ENCODE assay signal across 9 mouse cellular contexts in genomic region chr2:166632571-166633361, GRCm38 (mm10).
DNase-seq lines count a peak whose midpoint lies in the region; ATAC-seq and TF ChIP-seq lines count a peak whose summit lies in the region.
"Had no signal": no experiment of that assay in that cellular context is flagged by ENCODE, and none has a peak within 500 bp of the region (broad histone marks: within the 10 kb centered on the region; RNA-seq: fewer than 3 reads in every experiment).

No protein-coding gene starts in this region.

- no peak overlapping the region for H3K4me3 ChIP-seq in midbrain, postnatal 0 days (ENCODE audit: low read depth, low read length)
- H3K4me3 ChIP-seq in midbrain, embryonic 11.5 days (ENCODE audit: low read depth, low read length), result no peak overlapping the region

- no peak overlapping the region for H3K27ac ChIP-seq in midbrain, postnatal 0 days (ENCODE audit: low read depth, low read length)
- H3K27ac ChIP-seq in midbrain, embryonic 11.5 days (ENCODE audit: low read depth, low read length), result no peak overlapping the region

- peak; percentile 45 to 68 for DNase-seq in frontal cortex, postnatal 36 days (ENCODE audit: low spot score in 2 of 2)
- DNase-seq in frontal cortex, postnatal 25 days (ENCODE audit: low spot score in 2 of 2), result no peak
- DNase-seq in midbrain, postnatal 0 days (ENCODE audit: low spot score), result peak; percentile 65
- DNase-seq in midbrain, embryonic 11.5 days (ENCODE audit: low spot score, missing footprints), result no peak
- DNase-seq in cerebellum, adult 9-10 months, result peak; percentile 93
- peak; percentile 75 for DNase-seq in retina, postnatal 1 day
- DNase-seq in heart, postnatal 4 days, result no peak
- no peak for DNase-seq in embryo, embryonic 10.5 days (ENCODE audit: low spot score)
- DNase-seq: lung, adult 2 months had no signal

- H3K4me1 ChIP-seq in midbrain, postnatal 0 days (ENCODE audit: insufficient read depth, low read length), result no peaks in the 10 kb centered on the region
- peaks cover 8% of the 10 kb centered on the region; the same call in 1 of the 2 replicates for H3K4me1 ChIP-seq in midbrain, embryonic 11.5 days (ENCODE audit: control insufficient read depth, insufficient read depth, low read length)

- H3K9ac ChIP-seq in midbrain, postnatal 0 days (replicated peaks; ENCODE audit: low read length, poor library complexity, severe bottlenecking), result no peak overlapping the region
- no peak overlapping the region for H3K9ac ChIP-seq in midbrain, embryonic 11.5 days (ENCODE audit: low read length)

- ATAC-seq in midbrain, postnatal 0 days (ENCODE audit: low FRiP score), result no peak
- no peak for ATAC-seq in midbrain, embryonic 11.5 days (ENCODE audit: low FRiP score)

- H3K4me2 ChIP-seq in midbrain, postnatal 0 days (ENCODE audit: low read depth, low read length, poor library complexity, severe bottlenecking), result no peak overlapping the region
- H3K4me2 ChIP-seq in midbrain, embryonic 11.5 days, result no peak overlapping the region

- no peaks in the 10 kb centered on the region for H3K27me3 ChIP-seq in midbrain, postnatal 0 days (ENCODE audit: insufficient read depth, low read length)
- no peaks in the 10 kb centered on the region for H3K27me3 ChIP-seq in midbrain, embryonic 11.5 days (ENCODE audit: control insufficient read depth, insufficient read depth, low read length)

- H3K9me3 ChIP-seq in midbrain, postnatal 0 days (ENCODE audit: low read length), result no peaks in the 10 kb centered on the region
- no peaks in the 10 kb centered on the region for H3K9me3 ChIP-seq in midbrain, embryonic 11.5 days (ENCODE audit: control insufficient read depth, low read length)

- TF ChIP-seq CTCF in midbrain, postnatal 0 days (IDR thresholded peaks at IDR 0.05), result no peak

- WGBS in midbrain, postnatal 0 days, result 90% methylated on average over 13 of the region's 13 CpGs
- WGBS in midbrain, embryonic 11.5 days, result 89% methylated on average over 13 of the region's 13 CpGs

- H3K36me3 ChIP-seq in midbrain, postnatal 0 days (ENCODE audit: insufficient read depth, low read length), result no peaks in the 10 kb centered on the region
- H3K36me3 ChIP-seq in midbrain, embryonic 11.5 days (ENCODE audit: control insufficient read depth, insufficient read depth, low read length), result no peaks in the 10 kb centered on the region

Comparison
In these comparisons a context has a peak if more than half of its experiments do, and no peak if none do; other contexts are left out.
1. DNase-seq: peak in frontal cortex, postnatal 36 days (2 of 2), midbrain, postnatal 0 days (single experiment), cerebellum, adult 9-10 months (single experiment) and retina, postnatal 1 day (single experiment); none in frontal cortex, postnatal 25 days (0 of 2), midbrain, embryonic 11.5 days (single experiment), heart, postnatal 4 days (single experiment) and embryo, embryonic 10.5 days (single experiment).